Mouse (Mus musculus): ENCODE data around the gene Wwox. TPM values are rescaled to one million over a fixed set of nuclear protein-coding genes. Genes with fewer than 3 reads are reported as not detected.

Gene Wwox
- total and polyA plus RNA-seq, 3 experiments: 7.8 to 11.5 (median 9.1) TPM

DNA sequence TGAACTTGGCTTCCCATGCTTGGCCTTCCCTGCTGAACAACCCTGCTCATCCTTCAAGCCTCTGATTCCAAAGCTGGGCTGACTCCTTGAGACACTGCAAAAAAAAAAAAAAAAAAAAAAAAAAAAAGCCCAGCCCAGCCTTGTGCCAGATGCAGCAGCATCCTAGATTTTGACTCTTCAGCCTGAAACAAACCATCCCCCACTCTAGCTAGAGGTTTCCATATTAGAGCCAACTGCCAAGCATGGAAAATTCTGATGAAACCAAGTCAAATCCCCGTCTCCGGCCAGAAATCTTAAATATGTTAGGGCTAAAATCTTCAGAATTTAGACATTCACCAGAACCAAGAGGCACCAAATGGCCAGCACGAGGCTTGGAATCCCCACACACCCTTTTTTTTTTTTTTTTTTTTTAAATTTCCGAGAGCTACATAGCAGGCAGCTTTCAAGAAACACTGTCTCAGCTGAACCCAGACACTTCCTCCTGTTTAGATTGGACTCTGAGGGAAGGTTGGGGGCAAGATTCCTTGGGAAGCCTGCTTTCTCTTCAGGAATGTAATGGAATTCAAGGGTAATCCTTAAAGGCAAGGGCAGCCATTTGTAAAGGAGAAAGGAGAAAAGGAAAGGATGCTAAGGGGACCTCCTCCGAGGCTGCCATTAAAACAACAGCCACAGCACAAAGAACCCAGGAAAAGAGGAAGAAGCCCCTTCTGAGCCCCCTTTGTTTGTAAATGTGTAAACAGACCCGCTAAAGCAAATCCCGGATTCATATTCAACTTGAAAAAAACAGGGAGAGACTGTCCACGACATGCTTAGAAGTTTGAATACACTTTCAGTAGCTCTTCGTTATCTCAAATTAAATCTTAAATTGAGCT is 570.7 kb downstream of the Wwox start:
- no peaks in the 10 kb centered on the region for H3K9me3 ChIP-seq (replicated peaks; ENCODE audit: low read length)
- dilution Hi-C loops (cut with MboI; ENCODE audit: extremely low pct_ligation_motif_present, extremely low pct_unique_long_range_greater_than_20kb, low sequenced_read_pairs): no loop called here

DNA sequence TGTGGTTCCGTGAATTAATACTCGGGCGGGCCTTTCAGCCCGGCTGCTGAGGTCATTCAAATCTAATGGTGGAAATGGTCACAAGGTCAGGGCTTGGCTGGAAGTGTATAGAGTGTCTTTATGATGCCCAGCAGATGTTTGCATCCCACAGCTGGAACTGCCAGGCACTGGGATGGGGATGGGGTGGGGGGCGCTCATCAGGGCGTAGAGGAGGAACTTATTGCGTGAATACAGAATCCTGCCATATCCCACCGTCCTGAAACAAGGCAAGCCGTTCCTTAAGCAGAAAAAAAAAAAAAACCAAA is 571.3 kb downstream of the Wwox start:
- H3K4me3 ChIP-seq (replicated peaks in 1 of 3; ENCODE audit: low read depth in 2 of 3, low read length in 2 of 3, poor library complexity in 1 of 3): no peak overlapping the region
- H3K27ac ChIP-seq (ENCODE audit: insufficient read depth, low read depth): no peak overlapping the region
- TF ChIP-seq CHD1 (IDR thresholded peaks at IDR 0.05; ENCODE audit: low read depth, low read length) (no peak), ZMIZ1 (IDR thresholded peaks at IDR 0.05; ENCODE audit: low read depth, low read length) (no peak), ZC3H11A (IDR thresholded peaks at IDR 0.05; ENCODE audit: low read depth, low read length) (no peak), EP300 (IDR thresholded peaks at IDR 0.05; ENCODE audit: low read length) (no peak), ZNF384 (IDR thresholded peaks at IDR 0.05; ENCODE audit: low read depth, low read length) (no peak), GABPA (IDR thresholded peaks at IDR 0.05; ENCODE audit: insufficient replicate concordance, low read depth, low read length) (no peak), POLR2A (IDR thresholded peaks at IDR 0.05; ENCODE audit: low read depth, low read length) (no peak), USF1 (IDR thresholded peaks at IDR 0.05; ENCODE audit: low read depth, low read length) (no peak), ZKSCAN1 (IDR thresholded peaks at IDR 0.05; ENCODE audit: borderline replicate concordance, low read depth, low read length) (no peak), IRF4 (IDR thresholded peaks at IDR 0.05; ENCODE audit: low read depth, low read length) (no peak), JUN (IDR thresholded peaks at IDR 0.05; ENCODE audit: insufficient read depth, low read depth, low read length) (no peak), TBP (conservative IDR thresholded peaks at IDR 0.05; ENCODE audit: low read depth, low read length) (no peak), MXI1 (IDR thresholded peaks at IDR 0.05; ENCODE audit: low read depth, low read length) (no peak), MAZ (IDR thresholded peaks at IDR 0.05; ENCODE audit: low read depth, low read length) (no peak)
- DNase-seq (ENCODE audit: extremely low read depth): no peak
- H3K9ac ChIP-seq (ENCODE audit: insufficient read depth, low read depth): no peak overlapping the region
- no peaks in the 10 kb centered on the region for H3K36me3 ChIP-seq (replicated peaks in 1 of 2; ENCODE audit: control insufficient read depth in 1 of 2, insufficient read depth in 1 of 2, low read length in 1 of 2)
- no peaks in the 10 kb centered on the region for H3K9me3 ChIP-seq (replicated peaks; ENCODE audit: low read length)
- dilution Hi-C loops (cut with MboI; ENCODE audit: extremely low pct_ligation_motif_present, extremely low pct_unique_long_range_greater_than_20kb, low sequenced_read_pairs): no loop called here
- H3K4me2 ChIP-seq (ENCODE audit: insufficient read depth, low read depth, poor library complexity, severe bottlenecking): no peak overlapping the region
- H3K27me3 ChIP-seq (replicated peaks): no peaks in the 10 kb centered on the region
- in situ Hi-C loops (cut with MboI; ENCODE audit: low pct_ligation_motif_present, low pct_unique_long_range_greater_than_20kb, low sequenced_read_pairs): no loop called here
- no peaks in the 10 kb centered on the region for H3K4me1 ChIP-seq (ENCODE audit: control insufficient read depth in 1 of 2, insufficient read depth in 2 of 2)
- H3K79me2 ChIP-seq (replicated peaks; ENCODE audit: control insufficient read depth, extremely low read depth, insufficient read depth, poor library complexity, severe bottlenecking): no peaks in the 10 kb centered on the region

More for the DNA sequence above, 570.7 kb downstream of the Wwox start:
- no peak for TF ChIP-seq UBTF (IDR thresholded peaks at IDR 0.05; ENCODE audit: low read depth, low read length)
- no peak for TF ChIP-seq ZKSCAN1 (IDR thresholded peaks at IDR 0.05; ENCODE audit: borderline replicate concordance, low read depth, low read length)
- no peak for TF ChIP-seq ETS1 (conservative IDR thresholded peaks at IDR 0.05; ENCODE audit: low read depth, low read length)
- no peak for TF ChIP-seq E2F4 (IDR thresholded peaks at IDR 0.05; ENCODE audit: insufficient replicate concordance, low read depth, low read length)
- Histone ChIP-seq H3K27me3 (replicated peaks) (no peaks in the 10 kb centered on the region), H3K27ac (ENCODE audit: insufficient read depth, low read depth) (no peak overlapping the region), H3K79me2 (replicated peaks; ENCODE audit: control insufficient read depth, extremely low read depth, insufficient read depth, poor library complexity, severe bottlenecking) (no peaks in the 10 kb centered on the region), H3K4me2 (ENCODE audit: insufficient read depth, low read depth, poor library complexity, severe bottlenecking) (no peak overlapping the region), H3K4me1 (ENCODE audit: control insufficient read depth in 1 of 2, insufficient read depth in 2 of 2) (no peaks in the 10 kb centered on the region), H3K9ac (ENCODE audit: insufficient read depth, low read depth) (no peak overlapping the region), H3K4me3 (replicated peaks in 1 of 3; ENCODE audit: low read depth in 2 of 3, low read length in 2 of 3, poor library complexity in 1 of 3) (no peak overlapping the region), H3K36me3 (replicated peaks in 1 of 2; ENCODE audit: control insufficient read depth in 1 of 2, insufficient read depth in 1 of 2, low read length in 1 of 2) (no peaks in the 10 kb centered on the region)
- no peak for DNase-seq (ENCODE audit: extremely low read depth)
- in situ Hi-C loops (cut with MboI; ENCODE audit: low pct_ligation_motif_present, low pct_unique_long_range_greater_than_20kb, low sequenced_read_pairs): no loop called here
